Mouse (Mus musculus): Measurements from ENCODE around the gene Tmem143.
A peak's percentile ranks its signal among the peaks of the same experiment; 100 is the strongest.
"Not testable (repeated sequence)": the region's sequence is repeated elsewhere in the genome, so short reads cannot be mapped to it uniquely, and the experiment has no call there.

Gene Tmem143

GRCm38 (mm10) chr7:45896517-45897257 is at the start of gene Tmem143, which contains the start of gene Syngr4:
Tmem143 (plus strand) TSS chr7:45896941.
Syngr4 (minus strand) TSS chr7:45896714.
- DNase-seq (ENCODE audit: low spot score in 2 of 2): peak; percentile 95 to 96

GRCm38 (mm10) chr7:45848447-45849027 is 48.2 kb upstream of the Tmem143 start:
- no peak for DNase-seq (ENCODE audit: low spot score in 2 of 2)

- DNase-seq (ENCODE audit: low spot score in 2 of 2): no peak
Observed at GRCm38 (mm10) chr7:45850661-45851060, 46.1 kb upstream of the Tmem143 start.

- DNase-seq (ENCODE audit: low spot score in 2 of 2): no peak
Observed at GRCm38 (mm10) chr7:45853089-45853488, 43.7 kb upstream of the Tmem143 start.

GRCm38 (mm10) chr7:45856950-45857901 is 39.5 kb upstream of the Tmem143 start:
- DNase-seq (ENCODE audit: low spot score in 2 of 2): no peak

- no peak for DNase-seq (ENCODE audit: low spot score in 2 of 2)
Observed at GRCm38 (mm10) chr7:45859008-45859407, 37.7 kb upstream of the Tmem143 start.

GRCm38 (mm10) chr7:45862804-45863203 is 33.9 kb upstream of the Tmem143 start:
- no peak for DNase-seq (ENCODE audit: low spot score in 2 of 2)

- DNase-seq (ENCODE audit: low spot score in 2 of 2): no peak
Observed at GRCm38 (mm10) chr7:45864435-45864834, 32.3 kb upstream of the Tmem143 start.

- DNase-seq (ENCODE audit: low spot score in 2 of 2): peak; percentile 74 to 76
Observed at GRCm38 (mm10) chr7:45865925-45866910, 30.5 kb upstream of the Tmem143 start.

GRCm38 (mm10) chr7:45867871-45868270 is 28.9 kb upstream of the Tmem143 start:
- DNase-seq (ENCODE audit: low spot score in 2 of 2): no peak

GRCm38 (mm10) chr7:45869107-45869670 is 27.6 kb upstream of the Tmem143 start:
- no peak for DNase-seq (ENCODE audit: low spot score in 2 of 2)

GRCm38 (mm10) chr7:45869787-45870186 is 27.0 kb upstream of the Tmem143 start:
- DNase-seq (ENCODE audit: low spot score in 2 of 2): no peak

- DNase-seq (ENCODE audit: low spot score in 2 of 2): no peak
Observed at GRCm38 (mm10) chr7:45870282-45871058, 26.3 kb upstream of the Tmem143 start.

GRCm38 (mm10) chr7:45872624-45873023 is 24.1 kb upstream of the Tmem143 start, which contains the start of gene Kdelr1:
Kdelr1 (plus strand) TSS chr7:45872772.
- DNase-seq (ENCODE audit: low spot score in 2 of 2): peak; percentile 79 to 82

GRCm38 (mm10) chr7:45873061-45873947 is 23.4 kb upstream of the Tmem143 start:
- peak in 1 of 2 experiments; percentile 22 for DNase-seq (ENCODE audit: low spot score in 2 of 2)

- DNase-seq (ENCODE audit: low spot score in 2 of 2): no peak
Observed at GRCm38 (mm10) chr7:45876895-45877294, 19.8 kb upstream of the Tmem143 start.

- not testable (repeated sequence) for DNase-seq (ENCODE audit: low spot score in 2 of 2)
Observed at GRCm38 (mm10) chr7:45878278-45878677, 18.5 kb upstream of the Tmem143 start, which contains the start of gene Grin2d. Grin2d (minus strand) TSS chr7:45878378.

GRCm38 (mm10) chr7:45880531-45880930 is 16.2 kb upstream of the Tmem143 start:
- no peak for DNase-seq (ENCODE audit: low spot score in 2 of 2)

GRCm38 (mm10) chr7:45881011-45881410 is 15.7 kb upstream of the Tmem143 start:
- no peak for DNase-seq (ENCODE audit: low spot score in 2 of 2)
